Mouse (Mus musculus) bone marrow macrophage, adult 2 months (primary cell): ENCODE measurements around the gene Thsd1.

ENCODE experiments used
- CTCF ChIP-seq: IDR thresholded peaks from 2 replicates; pipeline ENCODE4 v1.5.1; 2012; ENCODE audit warnings: low read depth, mild to moderate bottlenecking, low read length, moderate library complexity
- POLR2A ChIP-seq: IDR thresholded peaks from 2 replicates; pipeline ENCODE4 v1.6.1; 2012; ENCODE audit warnings: mild to moderate bottlenecking, low read depth, low read length, borderline replicate concordance

DNA sequence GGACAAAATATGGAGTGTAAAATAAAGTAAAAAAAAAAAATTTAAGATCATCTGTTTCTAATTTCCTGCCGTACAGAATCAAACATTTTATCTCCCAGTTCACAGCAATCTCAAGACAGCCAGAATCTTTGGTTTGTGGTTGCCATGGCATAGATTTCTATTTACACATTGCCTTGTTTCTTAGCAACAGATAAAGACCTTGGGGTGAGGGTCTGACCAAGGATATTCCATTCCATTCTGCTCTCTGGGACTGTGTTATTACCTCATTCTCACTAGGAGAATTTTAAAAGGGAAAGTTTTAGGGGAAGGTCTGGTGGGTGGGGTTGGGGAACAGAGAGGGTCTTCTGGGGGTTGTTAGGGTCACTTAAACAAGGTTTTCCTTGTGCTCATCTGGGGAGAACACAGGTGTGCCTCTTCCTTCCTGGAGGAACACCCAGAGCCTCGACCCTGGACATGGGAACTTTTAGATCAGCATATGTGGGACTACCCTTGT is 55.9 kb downstream of the Thsd1 start, which contains the start of gene Tpte:
- TF ChIP-seq POLR2A: no peak
- no peak for TF ChIP-seq CTCF
